Mouse (Mus musculus): Measurements from ENCODE around the gene Disc1. TPM values are rescaled to one million over a fixed set of nuclear protein-coding genes. Genes with fewer than 3 reads are reported as not detected.
A peak's percentile ranks its signal among the peaks of the same experiment; 100 is the strongest.

Disc1 gene
- total RNA-seq (2022), result 1 to 10 TPM; 4.3 to 5.0 (median 4.8) TPM

DNA sequence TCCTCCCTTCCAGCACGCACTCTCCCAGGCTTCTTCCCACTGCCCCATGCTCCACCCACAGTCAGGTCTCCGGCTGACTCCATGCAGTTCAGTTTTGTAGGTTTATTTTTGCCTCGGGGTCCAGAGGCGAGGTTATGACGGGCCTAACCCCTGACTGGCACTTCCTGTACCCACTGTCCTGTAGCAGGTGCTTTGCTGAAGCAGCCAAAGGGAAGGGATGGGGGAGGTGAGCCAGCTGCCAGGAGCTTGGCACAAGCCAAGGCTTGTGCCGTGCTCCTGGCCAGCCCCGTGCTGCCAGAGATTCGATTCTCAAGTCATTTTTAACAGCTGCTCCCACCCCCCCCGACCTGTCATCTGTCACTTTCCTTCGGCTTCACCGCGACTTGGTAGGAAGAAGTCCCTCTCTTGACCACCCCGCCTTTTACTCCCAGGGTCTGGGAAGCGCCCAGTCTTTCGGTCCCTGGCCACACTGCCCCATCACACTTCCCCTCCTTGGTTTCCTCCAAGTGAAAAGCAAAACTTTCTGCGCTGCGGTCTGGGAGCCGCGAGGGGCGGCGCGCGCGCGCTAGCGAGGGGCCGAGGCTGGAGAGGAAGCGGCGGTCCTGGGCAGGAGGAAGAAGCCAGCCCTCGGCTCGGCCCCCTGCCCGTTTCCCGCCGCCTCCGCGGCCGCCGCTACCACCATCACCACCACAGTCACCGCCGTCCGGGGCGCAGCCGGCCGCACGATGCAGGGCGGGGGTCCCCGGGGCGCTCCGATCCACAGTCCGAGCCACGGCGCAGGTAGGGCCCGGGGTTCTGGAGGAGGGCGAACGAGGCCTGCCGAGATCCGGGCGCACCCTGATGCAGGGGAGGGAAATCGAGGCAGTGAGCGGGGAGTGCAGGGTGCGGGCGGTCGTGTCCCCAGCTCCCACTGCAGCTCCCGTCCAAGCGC is at the start of gene Disc1:
Disc1 (plus strand) TSS at position 691 of the 931 bp plus-strand sequence.
- no peak for DNase-seq (ENCODE audit: low spot score in 2 of 2)

- DNase-seq (ENCODE audit: low spot score in 2 of 2), result peak; percentile 89 to 91
Observed at GRCm38 (mm10) chr8:125012695-125013627, 41.0 kb upstream of the Disc1 start, which contains the start of gene Tsnax. Tsnax (plus strand) TSS chr8:125012997.

DNA sequence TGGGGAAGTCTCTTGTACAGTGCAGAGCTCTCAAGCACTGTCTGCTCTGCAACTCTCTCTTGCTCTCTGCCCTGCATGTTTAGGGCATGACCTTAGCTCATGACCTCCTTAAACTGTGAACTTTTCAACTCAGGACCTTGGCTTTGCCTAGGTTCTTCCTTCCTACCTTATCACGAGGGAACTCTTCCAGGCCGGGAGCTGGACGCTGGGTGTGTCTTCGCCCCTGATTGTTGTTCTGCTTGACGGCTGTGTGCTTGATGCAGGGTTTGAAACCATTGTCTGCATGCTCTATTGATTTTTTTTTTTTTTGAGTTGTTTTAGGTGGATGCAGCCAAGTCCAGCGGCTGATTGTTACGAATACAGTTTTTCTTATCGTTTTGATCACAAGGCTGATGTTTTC is 29.9 kb upstream of the Disc1 start:
- DNase-seq (ENCODE audit: low spot score in 2 of 2), result no peak

- DNase-seq (ENCODE audit: low spot score in 2 of 2), result no peak
Observed at GRCm38 (mm10) chr8:125027211-125027610, 26.8 kb upstream of the Disc1 start.

DNA sequence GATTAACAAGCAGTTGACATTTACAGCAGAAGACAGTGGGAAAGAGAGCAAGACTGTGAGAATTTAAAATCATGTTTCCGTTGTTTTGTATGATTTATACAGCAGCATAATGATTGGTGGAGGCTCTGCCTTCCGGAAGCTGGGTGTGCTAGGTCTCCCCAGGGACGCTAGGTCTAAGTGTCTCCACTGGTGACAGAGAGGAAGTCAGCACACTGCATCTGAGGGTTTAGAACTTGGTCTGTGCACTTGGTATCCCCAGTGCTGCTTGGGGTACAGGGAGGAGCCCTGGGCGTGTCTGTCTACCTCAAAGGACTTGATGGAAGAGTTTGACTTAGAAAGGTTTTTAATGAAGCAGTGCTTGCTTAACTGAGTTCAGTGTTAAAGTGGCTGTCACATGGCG is 25.2 kb upstream of the Disc1 start:
- no peak for DNase-seq (ENCODE audit: low spot score in 2 of 2)

DNA sequence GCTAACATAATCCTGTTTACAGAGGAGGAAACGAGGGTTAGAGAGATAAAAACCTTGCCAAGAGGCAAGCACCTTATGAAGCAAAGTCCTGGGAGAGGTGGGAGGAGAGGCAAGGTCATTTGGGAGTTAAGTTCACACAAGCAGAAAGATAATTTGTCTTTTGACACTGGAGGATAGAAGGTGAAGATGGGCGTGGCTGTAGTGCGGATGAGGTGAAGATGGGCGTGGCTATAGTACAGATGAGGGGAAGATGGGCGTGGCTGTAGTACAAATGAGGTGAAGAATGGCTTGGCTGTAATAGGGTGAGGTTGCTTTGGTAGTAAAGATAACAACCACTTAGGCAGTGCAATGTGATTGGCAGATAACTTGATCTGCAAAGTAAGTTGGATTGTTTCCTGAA is 22.7 kb upstream of the Disc1 start:
- DNase-seq (ENCODE audit: low spot score in 2 of 2), result no peak

DNA sequence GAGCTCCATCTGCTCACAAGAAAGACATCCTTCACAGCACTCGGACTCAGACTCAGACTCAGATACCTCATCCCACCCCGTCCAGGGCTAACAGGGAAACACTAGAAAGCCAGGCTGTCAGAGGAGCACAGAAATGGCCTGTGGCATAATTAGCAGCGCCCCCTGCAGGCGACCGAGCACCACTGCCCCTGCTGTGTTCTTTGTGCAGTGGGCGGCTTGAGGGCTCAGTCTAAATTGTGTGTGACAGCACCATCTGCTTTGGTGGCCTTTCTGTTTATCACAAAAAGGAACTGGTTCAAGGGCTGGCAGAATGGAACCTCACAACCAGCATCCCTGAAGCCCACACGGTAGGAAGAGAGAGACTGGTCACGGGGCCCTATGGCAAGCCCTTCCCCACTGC is 19.3 kb upstream of the Disc1 start:
- peak in 1 of 2 experiments; percentile 56 for DNase-seq (ENCODE audit: low spot score in 2 of 2)

GRCm38 (mm10) chr8:125037081-125037480 is 16.9 kb upstream of the Disc1 start:
- no peak for DNase-seq (ENCODE audit: low spot score in 2 of 2)

GRCm38 (mm10) chr8:125038731-125039130 is 15.3 kb upstream of the Disc1 start:
- DNase-seq (ENCODE audit: low spot score in 2 of 2), result no peak

DNA sequence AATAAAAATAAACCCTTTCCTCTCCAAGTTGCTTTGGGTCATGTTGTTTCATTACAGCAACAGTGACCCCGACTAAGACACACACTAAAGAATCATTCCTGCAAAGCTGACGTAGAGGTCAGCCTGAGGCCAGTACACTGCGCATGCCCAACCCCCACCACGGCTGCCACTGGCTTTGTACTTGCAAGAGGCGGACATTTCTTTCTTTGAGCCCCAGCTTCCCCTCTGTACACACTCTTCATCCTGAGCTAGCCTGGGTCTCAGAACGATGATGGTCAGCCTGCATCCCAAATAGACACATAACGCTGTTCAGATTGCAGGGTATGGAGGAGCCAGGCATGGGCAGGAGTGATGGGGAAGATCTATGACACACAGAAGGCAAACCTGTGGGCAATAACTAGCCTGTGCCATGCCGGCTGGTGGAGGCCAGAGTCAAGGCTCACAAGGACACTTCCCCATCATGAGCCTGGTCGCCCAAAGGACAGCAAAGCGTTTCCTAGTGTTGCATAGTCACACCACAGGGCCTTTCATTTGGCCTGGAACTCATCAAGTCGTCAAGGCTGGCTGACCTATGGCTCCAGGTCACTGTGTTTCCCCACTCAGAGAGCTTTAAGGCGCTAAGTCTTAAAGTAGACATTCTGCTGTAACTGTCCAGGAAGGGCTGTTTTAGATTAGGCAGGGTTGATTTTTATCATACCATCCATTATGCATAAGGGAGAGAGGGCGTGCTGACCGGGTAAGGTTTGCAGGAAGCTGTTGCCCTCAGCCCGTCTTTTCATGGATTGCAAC is 13.2 kb upstream of the Disc1 start:
- no peak for DNase-seq (ENCODE audit: low spot score in 2 of 2)

DNA sequence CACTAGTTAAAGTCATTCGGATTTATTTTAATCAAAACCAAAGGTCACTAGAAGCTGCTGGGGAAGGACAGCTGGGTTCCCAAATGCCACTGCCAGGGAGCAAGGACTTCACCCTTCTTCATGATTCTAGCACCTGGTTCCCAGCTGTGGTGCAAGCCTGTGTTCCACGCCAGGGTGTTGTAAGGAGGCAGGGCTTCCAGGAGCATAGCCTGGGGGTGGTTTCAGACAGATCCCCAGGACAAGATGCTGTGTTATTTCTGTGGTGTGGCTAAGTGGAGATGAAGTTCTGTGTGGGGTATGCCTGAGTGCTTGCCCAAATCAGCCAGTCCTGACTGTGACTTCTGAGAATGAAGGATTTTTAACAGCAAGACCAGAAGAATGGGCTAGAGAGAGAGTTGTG is 12.5 kb upstream of the Disc1 start:
- no peak for DNase-seq (ENCODE audit: low spot score in 2 of 2)

DNA sequence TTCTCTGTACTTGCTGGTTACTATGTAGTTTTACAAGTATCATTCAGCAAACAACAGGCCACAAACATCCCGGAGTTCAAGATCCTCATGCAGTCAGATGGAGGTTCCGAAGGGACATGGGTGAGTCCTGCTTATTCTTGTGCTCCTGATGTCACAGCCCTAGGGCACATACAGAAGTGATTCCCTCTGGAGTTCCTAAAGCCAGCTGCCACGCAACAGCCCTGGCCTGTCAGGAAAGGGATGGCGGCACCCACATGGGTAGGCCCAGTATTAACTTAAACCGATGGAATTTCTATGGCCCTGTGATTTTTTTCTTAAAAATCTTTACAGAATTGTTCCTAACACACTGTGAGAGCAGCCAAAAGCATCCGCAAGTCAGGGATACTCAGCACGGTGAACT is 10.6 kb upstream of the Disc1 start:
- no peak for DNase-seq (ENCODE audit: low spot score in 2 of 2)

DNA sequence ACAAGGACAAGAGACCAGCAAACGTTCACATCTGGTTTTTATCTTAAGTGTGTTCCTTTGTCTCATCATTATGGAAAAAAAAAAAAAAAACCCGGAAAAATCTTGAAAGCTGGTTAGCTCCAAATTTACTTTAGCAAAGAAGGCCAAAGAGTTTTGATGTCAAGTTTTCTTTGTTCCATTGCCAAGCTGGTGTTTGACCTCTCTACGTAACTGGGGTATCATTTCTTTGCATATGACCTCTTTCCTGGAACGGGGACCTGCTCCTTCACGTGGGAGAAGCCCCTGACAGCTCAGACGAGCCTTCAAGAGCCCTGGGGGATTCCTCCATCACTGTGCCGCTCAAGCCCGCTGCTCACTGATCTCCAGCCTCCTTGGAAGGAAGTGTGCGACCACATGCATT is 10.1 kb upstream of the Disc1 start:
- DNase-seq (ENCODE audit: low spot score in 2 of 2), result no peak

GRCm38 (mm10) chr8:125045760-125046159 is 8.2 kb upstream of the Disc1 start:
- DNase-seq (ENCODE audit: low spot score in 2 of 2), result no peak

DNA sequence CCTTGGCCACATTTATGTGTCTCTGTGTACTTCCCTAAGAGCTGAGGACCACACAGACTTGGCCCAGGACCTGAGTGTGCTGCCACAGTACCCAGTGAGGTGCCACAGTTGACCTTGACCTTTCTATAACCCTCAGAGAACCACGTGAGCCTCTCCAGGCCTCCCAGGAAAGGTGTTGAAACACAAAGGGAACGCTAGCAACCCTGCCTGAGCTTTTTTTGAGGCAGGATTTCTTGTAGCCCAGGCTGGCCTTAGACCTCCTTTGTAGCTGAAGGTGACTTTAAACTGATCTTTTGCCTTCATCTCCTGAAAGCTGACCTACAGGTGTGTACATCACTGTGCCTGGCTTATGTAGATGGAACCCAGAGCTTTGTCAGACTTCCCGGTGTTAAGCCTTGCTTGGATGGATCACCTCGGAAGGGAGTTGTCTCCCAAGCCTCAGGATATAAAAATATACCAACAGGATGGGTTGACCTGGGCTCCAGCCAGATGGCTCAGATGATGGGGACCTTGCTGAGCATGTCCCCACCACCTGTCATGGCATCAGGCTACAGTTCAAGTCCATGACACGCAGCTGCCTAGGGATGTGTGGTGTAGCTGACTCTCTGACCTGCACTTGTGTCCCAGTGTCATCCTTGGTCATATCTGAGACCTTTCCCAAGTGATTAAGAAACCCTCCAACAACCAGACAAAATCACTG is 4.8 kb upstream of the Disc1 start:
- no peak for DNase-seq (ENCODE audit: low spot score in 2 of 2)

GRCm38 (mm10) chr8:125049826-125050225 is 4.2 kb upstream of the Disc1 start:
- DNase-seq (ENCODE audit: low spot score in 2 of 2), result no peak

GRCm38 (mm10) chr8:125052026-125052425 is 2.0 kb upstream of the Disc1 start:
- peak in 1 of 2 experiments; percentile 66 for DNase-seq (ENCODE audit: low spot score in 2 of 2)

GRCm38 (mm10) chr8:125054436-125054810 is 428 bp downstream of the Disc1 start:
- no peak for DNase-seq (ENCODE audit: low spot score in 2 of 2)

- DNase-seq (ENCODE audit: low spot score in 2 of 2), result no peak
Observed at GRCm38 (mm10) chr8:125060904-125061303, 6.9 kb downstream of the Disc1 start.

DNA sequence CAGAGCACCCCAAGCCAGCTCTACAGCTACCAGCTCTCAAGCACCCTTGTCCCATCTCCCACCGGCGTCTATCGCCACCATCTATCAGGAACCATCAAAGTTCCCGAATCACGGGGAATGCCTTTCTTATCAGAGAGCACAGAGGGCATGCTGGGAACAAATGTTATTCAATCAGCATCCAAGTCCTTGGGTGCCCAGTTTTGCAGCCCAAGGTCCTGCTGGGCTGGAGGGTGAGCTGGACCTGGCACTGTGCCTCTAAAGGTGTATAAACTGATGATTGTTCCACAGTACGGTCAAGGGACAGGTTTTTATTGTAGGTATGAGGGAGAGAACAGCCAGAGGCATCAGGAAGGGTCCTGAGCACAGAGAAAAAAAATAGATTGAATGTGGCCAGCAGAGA is 11.6 kb downstream of the Disc1 start:
- DNase-seq (ENCODE audit: low spot score in 2 of 2), result no peak

Data from layer of hippocampus, adult 8-10 months (tissue).